Mouse (Mus musculus) left cerebral cortex, adult 18-20 months (tissue): ENCODE data around the gene Alg5. TPM values are rescaled to one million over a fixed set of nuclear protein-coding genes. Genes with fewer than 3 reads are reported as not detected.
"Not testable (repeated sequence)": the region's sequence is repeated elsewhere in the genome, so short reads cannot be mapped to it uniquely, and the experiment has no call there.

Source experiments
- DNase-seq, 2 experiments: peaks; one replicate each; pipeline ENCODE4 v3.0.0; 2021 to 2022; ENCODE audit warnings: low spot score in 2 of 2, mixed read lengths in 1 of 2
- total RNA-seq, 2 experiments: library from RNA; stranded (reverse); gene quantifications; 2 replicates each; pipeline ENCODE4 v1.2.3; 2021

The Alg5 gene
- total RNA-seq, 2 experiments from 2014 or later = 18.6 to 19.7 TPM

DNA sequence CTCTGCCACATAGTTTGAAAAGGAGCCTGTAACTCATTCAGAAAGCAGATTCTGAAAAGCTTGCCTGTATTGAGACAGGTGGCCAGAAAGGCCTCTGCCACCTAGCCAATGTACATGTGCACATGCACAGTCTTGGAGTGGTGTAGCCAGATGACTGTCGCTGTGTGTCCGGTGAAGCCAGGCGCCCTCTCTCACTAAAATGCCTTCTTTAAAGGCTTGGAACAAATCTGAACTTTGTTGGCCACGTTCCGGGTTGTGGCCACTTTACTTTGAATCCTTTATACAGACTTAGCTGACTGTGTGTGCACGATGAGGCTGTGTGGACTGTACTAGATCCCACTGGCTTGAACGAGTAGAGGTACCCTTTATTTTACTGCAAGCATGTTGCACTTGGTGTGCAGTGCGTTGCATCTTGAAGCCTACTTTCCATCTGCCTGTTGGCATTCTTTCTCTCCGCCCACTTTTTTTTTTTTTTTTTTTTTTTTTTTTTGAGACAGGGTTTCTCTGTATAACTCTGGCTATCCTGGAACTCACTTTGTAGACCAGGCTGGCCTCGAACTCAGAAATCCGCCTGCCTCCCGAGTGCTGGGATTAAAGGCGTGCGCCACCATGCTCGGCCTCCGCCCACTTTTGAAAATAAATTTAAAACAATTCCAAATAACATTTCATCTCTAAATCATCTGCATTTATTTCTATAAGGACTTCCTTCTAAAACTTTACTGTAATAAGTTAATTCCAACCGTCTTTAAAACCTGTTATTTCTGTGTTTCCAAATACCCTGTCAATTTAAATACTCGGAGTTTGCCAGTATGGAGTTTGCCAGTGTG is 975 bp downstream of the Alg5 start:
- DNase-seq = no peak

DNA sequence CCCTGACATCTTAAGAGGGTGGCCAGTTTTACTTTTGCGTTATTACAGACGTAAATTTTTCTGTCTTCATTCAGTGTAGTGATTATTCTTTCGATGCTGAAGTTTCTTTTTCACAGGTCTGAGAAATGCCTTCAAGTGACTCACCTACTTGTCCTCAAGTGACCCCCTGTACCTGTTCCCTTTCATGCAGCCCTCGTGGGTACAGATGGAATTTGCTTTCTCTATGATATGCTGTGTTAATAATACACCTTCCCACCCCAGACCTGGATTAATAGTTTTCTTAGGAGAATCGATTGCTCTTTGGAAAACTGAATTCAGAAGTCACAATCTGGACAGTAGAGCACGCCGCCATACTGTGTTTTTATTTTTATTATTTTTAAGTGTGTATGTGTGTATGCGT is 2.0 kb downstream of the Alg5 start:
- DNase-seq = no peak

DNA sequence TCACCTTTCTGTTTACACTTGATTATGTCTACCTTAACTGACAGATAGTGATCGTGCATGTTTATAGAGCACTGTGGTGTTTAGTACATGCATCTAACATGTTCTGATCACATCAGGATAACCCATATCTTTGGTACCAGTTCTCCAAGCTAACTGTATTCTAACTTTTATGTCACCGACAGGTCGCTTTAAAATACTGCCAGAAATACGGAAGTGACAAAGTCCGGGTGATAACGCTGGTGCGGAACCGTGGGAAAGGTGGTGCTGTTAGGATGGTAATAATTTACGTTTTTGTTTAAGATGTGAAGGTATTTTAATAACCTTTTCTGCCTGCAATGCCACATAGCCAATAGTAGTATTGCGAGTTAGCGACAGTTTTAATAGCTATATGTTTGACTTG is 6.6 kb downstream of the Alg5 start:
- no peak for DNase-seq

DNA sequence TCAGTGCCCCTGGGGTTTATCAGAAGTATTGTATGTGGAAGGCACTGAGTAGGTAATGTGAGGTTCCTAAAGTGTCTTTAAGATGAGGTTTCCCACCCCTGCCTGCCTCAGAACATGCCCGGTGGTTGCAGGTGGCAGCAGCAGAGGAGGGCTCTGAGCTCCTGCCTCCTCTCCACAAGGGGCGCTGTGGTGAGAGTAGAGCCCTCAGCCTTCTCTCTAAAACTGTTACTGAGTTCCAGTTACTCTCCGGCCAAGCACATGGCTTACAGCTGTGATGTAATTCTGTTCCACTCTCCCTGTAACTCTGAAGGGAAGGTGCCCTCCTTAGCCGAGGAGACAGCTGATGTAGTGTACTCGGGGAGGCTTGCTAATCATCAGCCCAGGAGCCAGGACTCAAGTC is 10.5 kb downstream of the Alg5 start:
- DNase-seq = no peak

DNA sequence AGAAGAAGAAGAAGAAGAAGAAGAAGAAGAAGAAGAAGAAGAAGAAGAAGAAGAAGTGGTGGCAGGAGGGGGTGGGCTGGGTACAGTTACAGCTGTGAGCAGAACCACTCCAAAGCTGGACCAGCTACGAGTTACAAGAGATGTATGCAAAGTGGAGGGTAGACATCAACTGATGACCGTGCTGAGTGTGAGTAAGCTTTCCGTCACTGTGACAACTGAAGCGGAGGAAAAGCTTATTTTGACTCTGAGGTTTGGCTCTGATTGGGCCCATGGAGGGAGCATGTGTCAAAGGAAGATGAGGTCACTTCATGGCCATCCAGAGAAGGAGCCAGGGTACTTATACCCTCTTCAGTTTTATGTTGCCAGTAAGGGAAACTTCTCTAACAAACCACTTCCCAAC is 18.1 kb downstream of the Alg5 start:
- no peak for DNase-seq

DNA sequence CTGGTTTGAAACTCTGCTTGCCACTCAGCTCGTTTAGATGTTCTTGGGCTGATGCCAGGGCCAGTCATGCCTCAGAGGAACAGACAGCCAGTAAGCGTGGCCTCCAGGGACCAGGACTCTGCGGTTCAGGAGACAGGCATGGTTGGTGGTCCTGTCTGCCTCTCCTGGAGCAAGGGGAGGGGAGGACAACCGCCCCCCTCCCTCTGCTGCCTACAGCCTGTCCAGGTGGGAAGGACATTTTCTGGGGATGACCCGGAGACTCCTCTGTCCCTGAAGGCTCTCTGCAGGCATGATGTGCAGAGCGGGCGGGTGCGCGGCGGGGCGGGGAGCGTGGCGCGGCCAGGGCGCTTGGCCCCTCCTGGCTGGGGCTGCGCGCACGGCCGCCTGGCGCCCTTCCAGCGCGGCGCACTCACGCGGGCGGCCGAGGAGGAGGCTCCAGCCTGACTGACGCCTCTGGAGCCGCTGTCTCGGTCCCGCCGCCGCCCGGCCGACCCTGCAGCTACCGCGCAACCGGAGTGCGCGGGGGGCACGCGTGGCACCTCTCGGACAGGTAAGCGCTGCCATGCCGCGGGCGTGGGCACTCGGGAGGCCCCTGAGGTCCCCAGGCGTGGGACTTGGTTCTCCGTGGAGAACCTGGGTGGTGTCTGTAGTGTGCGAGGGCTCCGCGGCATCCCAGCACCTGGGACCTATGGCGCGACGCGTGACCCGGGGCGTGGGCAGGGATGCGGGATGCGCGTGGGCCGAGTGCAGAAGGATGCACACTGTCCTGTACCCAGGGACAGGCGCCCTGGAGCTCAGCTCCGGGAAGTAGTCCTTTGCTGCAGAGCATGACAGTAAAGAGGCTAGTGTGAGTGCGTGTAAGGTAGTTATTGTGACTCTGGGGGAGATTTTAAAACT is 20.1 kb downstream of the Alg5 start, which contains the start of gene Smad9:
Gene Smad9, plus strand, starts transcription at position 438 of the 897 bp plus-strand sequence.
- DNase-seq = peak; percentile 66 to 67

DNA sequence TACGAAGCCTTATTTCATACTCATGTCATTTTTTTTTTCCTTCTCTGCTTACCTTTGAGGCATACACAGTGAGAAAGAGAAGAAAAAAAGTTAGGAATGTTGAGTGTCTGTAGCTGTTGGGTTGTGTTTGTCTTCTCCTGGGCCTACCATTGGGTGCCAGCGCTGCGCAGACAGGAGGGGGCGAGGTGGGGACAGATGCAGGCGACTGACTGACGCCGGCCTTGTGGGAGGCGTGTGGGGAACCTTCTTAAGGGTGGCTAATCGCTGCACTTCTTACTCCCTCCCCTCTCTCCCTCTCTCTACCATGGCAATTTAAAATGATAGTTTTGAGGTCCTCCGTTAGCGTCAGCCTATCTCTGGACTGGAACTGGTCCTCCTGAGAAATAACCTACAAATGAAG is 20.7 kb downstream of the Alg5 start:
- peak; percentile 47 to 68 for DNase-seq

DNA sequence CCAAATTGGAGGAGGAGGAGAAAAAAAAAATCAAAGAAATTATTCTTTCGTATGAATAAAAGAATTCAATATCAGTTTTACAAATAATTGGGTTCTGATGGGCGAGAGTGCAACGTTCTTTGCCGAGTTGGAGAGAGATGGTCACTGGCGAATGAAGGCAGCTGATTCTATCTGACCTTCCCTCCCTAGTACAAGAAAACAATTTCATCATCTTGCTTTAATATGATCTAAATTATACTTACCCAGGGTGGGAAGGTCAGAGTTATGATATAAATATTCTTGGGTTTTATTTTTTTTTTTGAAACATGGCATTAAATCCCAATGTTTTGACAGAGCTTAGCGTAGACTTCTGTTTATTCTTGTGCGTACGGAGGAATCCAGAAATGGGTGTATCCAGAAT is 22.1 kb downstream of the Alg5 start:
- no peak for DNase-seq

DNA sequence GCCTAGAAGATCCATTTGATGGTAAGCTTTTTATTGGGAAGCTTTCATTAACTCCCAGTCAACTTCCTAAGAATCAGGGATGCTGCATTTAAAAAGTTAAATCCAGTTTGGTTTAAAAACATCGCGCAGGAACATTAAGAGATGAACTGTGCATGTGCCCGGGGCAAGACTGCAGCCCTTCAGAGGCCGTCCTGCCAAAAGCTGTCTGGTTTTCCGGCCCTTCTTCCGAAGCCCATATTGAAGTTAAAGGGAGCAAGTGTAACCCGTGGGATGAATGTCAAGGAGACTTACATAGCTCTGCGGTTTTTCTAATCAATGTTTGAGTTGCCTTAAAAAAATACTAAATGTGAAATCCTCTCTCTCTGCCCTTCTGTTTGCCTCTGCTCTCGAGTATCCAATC is 23.9 kb downstream of the Alg5 start:
- DNase-seq = no peak

DNA sequence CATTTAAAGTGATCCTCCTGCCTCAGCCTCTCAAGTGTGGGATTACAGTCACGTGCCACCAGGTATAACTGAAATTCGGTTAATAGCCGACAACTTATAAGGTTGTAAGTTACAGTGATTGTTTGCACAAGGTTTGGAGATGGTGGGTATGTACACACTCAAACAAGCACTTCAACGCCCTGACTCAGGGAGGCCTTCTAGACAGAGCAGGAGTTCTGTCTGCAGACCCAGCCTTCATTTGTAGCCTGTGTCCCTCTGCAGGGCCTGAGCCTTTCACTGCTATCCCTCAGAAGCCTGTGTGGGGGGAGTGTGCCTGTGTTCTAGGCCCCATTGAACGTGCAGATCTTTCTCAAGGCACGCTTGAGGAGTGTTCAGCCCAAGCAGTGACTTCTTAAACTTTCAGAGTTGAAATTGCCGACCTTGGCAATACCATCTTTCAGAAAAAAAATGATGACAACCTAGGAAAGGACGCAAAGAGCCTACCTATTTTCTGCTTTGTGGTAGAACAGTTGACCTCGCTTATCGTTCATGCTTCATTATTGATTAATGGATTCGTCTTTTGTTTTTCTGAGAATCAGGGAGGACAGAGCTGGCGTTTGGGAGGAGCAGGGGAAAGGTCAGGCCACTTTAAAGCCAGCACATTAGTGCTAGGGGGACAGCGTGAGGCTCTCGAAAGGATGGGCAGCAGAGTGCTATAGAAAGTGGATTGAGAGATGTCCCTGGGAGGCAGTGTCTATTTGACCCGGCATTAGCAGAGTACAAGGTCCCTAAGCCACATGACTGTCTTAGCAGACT is 25.2 kb downstream of the Alg5 start:
- DNase-seq = no peak

DNA sequence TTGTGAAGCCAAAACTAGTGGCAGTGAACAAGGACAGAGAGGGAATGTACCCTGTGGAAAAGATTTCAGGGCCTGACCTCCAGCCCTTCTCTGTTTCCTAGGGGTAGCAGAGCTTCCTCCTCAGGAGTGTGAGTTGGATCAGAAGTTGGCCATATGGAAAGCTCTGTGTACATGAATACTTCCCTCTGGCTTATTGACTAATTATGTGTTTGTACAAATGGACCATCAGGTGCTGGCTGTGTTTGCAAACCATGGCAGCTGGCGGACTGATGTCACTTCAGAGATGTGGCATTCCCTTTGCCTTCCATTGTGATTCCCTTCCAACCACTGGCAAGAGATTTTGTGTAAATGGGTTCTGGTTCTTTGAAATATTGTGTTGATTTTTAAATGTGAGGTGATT is 25.9 kb downstream of the Alg5 start:
- DNase-seq = no peak

DNA sequence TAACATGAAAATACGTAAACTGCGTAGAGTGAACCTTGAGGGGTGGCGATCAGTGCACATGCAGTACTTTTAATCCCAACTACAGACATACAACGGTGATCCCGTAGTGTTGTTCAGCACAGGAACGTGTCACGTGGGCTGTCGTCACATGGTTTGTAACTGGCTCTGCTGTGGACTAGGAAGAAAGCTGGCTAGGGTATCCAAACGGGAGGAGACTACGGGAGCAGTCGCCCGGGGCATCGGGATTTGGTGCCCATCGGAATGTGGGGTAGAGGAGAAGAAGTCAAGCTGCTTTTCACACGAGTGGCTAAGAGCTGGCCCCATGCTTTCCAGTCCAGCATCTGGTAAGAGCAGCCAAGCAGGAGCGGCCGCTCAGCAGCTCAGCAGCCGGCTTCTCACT is 29.1 kb downstream of the Alg5 start:
- DNase-seq = peak; percentile 22 to 33

DNA sequence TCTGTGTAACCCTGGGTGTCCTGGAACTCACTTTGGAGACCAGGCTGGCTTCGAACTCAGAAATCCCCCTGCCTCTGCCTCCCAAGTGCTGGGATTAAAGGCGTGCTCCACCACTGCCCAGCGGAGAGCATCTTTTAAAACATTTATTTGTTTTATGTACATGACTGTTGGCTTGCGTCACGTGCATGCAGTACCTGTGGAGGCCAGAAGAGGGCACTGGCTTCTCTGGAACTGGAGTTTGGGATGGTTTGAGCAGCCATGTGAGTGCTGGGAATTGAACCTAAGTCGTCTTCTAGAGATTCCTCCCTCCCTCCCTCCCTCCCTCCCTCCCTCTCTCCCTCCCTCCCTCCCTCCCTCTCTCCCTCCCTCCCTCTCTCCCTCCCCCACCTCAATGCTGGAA is 30.2 kb downstream of the Alg5 start:
- not testable (repeated sequence) for DNase-seq

DNA sequence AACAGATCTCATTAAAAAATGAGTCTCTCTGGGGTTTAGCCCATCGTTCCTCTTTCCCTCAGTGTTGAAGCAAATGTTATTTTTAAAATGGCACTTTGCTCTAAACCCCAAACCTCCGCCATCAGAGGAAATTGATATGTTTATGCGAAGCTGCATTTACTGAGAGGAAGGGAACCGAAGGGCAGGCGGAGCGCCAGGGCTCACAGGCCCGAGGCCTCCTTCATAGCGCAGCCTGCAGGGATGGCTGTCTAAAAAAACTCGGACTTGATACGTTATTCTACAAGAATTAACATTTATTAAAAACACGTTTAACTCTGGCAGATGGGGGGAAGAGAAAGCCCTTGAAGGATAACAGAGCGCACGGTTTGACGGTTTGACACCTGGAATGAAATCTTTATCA is 30.7 kb downstream of the Alg5 start:
- no peak for DNase-seq

DNA sequence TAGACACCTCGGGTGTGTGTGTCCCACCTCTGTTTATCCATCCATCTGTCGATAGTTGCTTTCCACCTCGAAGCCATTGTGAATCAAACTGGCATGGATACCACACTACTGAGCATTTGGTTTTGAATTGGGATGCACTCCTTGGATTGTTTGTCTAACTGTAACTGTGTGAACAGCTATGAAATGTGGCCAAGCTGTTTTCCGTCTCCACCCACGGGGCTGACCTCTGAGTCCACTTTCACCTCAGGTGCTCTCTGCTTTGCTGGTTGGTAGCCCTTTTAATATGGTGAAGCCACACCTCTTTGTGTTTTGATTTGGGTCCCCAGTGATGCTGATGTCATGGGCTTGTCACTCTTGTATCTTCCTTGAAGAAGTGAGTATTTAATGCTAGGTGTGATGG is 31.5 kb downstream of the Alg5 start:
- DNase-seq = no peak

DNA sequence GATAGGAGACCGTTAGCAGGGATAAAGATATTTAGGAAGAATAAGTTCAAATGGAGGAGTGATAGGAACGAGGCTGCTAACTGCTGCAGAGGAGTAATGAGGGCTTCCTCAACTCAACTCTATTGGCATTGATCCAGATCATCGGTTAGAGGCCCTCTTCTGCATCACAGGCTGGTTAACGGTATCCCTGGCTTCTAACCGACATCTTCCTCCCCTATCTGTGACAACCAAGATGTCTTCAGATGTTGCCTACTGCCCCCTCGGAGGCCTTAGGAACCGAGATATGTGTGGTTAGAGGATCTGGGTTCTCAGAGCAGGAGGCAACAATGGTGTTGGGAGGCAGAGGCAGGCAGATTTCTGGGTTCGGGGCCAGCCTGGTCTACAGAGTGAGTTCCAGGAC is 33.3 kb downstream of the Alg5 start:
- no peak for DNase-seq

DNA sequence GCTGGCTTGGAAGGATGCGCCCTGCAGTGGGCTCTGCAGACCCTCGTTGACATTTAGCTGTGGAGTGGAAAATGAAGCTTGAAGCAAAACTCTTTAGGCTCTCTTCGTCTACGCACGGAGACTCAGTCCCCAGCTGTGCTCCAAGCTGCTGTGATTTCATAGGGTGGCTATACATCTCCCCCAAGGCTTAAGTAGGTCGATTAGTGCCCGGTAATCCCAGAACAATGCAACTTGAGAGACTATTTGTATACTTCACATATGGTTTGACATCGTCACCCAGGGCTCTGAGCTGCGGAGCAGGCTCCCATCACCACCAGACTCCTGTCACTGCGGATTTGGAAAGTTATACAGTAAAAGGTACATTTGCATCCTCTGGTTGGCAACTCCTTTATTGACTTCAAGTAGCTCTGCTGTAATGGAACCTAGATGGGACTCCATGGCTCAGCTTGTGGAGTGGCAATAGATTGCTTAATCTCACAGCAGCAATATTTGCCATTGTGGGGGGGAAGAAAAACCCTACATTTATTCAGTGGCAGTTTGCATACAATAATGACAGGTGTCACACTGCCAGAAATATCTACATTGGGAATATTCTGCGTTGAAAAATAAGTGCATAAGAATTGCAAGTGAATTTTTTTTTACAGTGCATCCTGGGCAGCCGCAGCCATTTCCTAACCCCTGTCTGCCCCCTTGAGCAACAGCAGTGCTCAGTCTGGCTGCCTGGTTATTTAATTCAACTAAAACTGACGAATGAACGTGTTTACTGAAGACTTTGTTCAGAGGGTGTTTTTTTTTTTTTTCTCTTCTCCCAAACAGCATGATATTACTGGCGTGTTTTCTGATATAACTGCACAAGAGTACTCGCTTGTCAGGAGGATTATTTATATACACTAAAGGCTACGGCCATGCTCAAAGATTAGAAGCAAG is 34.3 kb downstream of the Alg5 start:
- no peak for DNase-seq

DNA sequence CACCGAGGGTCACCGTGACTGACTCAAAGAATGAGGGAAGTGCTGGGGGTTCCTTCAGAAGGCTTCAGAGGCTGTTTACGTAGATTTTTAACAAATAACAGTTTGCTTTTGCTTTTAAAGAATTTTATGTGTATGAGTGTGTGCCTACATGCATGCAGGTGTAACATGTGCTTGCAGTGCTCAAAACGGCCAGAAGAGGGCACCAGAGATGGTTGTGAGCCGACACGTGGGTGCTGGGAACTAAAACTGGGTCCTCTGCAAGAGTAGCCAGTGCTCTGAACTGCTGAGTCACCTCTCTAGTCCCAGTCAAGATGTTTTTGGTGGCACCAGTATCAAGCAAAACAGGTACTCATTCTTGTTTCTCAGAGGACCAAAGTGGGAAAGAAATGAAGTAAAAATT is 38.3 kb downstream of the Alg5 start:
- DNase-seq = no peak

DNA sequence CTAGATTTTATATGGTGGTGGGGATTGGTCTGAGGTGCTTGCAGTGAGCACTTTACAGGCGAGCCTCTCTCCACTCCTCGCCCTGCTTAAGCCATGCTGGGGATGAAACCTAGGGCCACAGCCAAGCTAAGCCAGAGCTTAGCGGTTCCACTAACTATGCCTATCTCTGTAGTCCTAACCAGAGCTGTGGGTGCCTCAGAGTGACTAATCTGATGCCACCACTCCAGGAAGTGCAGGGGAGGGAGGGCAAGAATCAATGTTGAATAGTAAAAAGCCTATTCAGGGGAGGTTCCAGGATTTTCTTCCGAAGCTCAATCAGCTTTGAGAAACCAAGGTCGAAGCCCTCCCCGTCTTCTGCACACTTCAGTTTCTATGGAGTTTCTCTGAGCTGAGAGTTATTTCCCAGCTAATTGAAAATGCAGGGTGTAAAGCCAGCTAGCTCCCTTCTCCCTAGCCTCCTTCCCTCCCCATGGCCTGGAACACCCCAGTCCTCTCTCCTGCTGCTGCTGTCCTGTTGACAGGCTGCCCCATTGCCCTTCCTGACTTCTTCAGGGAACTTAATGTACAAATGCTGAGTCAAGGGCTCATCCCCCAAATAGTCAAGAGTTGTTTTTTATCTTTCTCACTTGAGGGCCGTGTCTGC is 40.8 kb downstream of the Alg5 start:
- no peak for DNase-seq

DNA sequence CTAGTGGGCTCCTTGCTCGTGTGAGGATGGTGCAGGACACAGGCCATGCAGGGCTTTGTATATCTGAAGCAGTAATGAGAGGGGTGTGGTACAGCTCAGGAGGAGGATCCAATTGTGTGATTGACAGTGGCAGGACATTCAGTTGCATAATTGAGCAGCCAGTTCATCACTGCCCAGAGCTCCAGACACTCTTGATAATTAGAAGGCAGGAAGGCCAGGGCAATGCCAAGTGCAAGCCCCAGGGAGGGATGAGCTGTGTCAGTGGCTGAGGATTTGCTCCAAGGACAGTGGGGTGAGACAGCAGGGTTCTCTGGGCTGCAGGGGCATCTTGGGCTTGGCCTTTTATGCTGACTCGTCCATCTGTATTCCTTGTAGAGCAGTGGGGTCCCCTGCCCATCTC is 55.3 kb downstream of the Alg5 start:
- no peak for DNase-seq
